Mouse (Mus musculus) testis, adult 2 months (tissue): Measurements from ENCODE around the gene Tmem132e.

Source experiments
- CTCF ChIP-seq: fragments of 200-500 bp; IDR thresholded peaks from 2 replicates; pipeline ENCODE4 v1.5.1; 2012; ENCODE audit warnings: low read depth, mild to moderate bottlenecking, inconsistent platforms, low read length, moderate library complexity; ENCODE audit not compliant: control insufficient read depth, insufficient read depth, insufficient replicate concordance
- POLR2A ChIP-seq: fragments of 200-500 bp; IDR thresholded peaks from 2 replicates; pipeline ENCODE4 v1.6.1; 2012; ENCODE audit warnings: low read depth, mild to moderate bottlenecking, inconsistent platforms, low read length, moderate library complexity; ENCODE audit not compliant: control insufficient read depth

GRCm38 (mm10) chr11:82476092-82476491, 87.4 kb downstream of the Tmem132e start:
- TF ChIP-seq POLR2A = no peak
- TF ChIP-seq CTCF = no peak
